In genomic region chr3:88771189-88771940, GRCm38 (mm10) we compare ENCODE assay signal across 8 mouse cellular contexts. TPM values are rescaled to one million over a fixed set of nuclear protein-coding genes. Genes with fewer than 3 reads are reported as not detected.
DNase-seq lines count a peak whose midpoint lies in the region; ATAC-seq and TF ChIP-seq lines count a peak whose summit lies in the region.
"Not testable (repeated sequence)": the region's sequence is repeated elsewhere in the genome, so short reads cannot be mapped to it uniquely, and the experiment has no call there.

No protein-coding gene starts in this region.

- not testable (repeated sequence) for H3K27me3 ChIP-seq in embryonic facial prominence, embryonic 11.5 days (ENCODE audit: control insufficient read depth, insufficient read depth, low read length); heart, adult 2 months (ENCODE audit: control insufficient read depth, insufficient read depth, low read length); intestine, embryonic 16.5 days (replicated peaks; ENCODE audit: control insufficient read depth, insufficient read depth, low read length)

- not testable (repeated sequence) for H3K4me1 ChIP-seq in embryonic facial prominence, embryonic 11.5 days (ENCODE audit: control insufficient read depth, insufficient read depth, low read length); heart, adult 2 months (ENCODE audit: control insufficient read depth, insufficient read depth, low read length); intestine, embryonic 16.5 days (ENCODE audit: control insufficient read depth, insufficient read depth, low read length)

- H3K79me2 ChIP-seq in heart, adult 2 months (replicated peaks; ENCODE audit: control insufficient read depth, insufficient read depth, low read length), result not testable (repeated sequence)

- intact Hi-C loops in heart, adult 2 months (cut with DNase I); left cerebral cortex, postnatal 14 days (cut with DNase I): not testable (repeated sequence)

- peak overlapping the region; percentile 35 for H3K4me2 ChIP-seq in embryonic facial prominence, embryonic 11.5 days (ENCODE audit: low read depth, low read length)
- H3K4me2 ChIP-seq in intestine, embryonic 16.5 days (ENCODE audit: low read depth, low read length), result peak overlapping the region; percentile 43

- peak; percentile 56 for DNase-seq in adrenal gland, postnatal 10 days
- DNase-seq in embryonic facial prominence, embryonic 11.5 days (ENCODE audit: low spot score), result peak; percentile 60
- DNase-seq in heart, adult 2 months, result peak; percentile 67 to 70
- DNase-seq in left cerebral cortex, postnatal 14 days (ENCODE audit: low spot score in 2 of 2), result peak; percentile 72 to 91
- DNase-seq in lung, postnatal 4 days, result peak; percentile 63 to 70
- peak; percentile 84 for DNase-seq in retina, embryonic 14.5 days (ENCODE audit: low spot score)
- DNase-seq in urinary bladder, adult 18-20 months (ENCODE audit: low spot score in 2 of 2), result peak; percentile 12 to 13

- not testable (repeated sequence) for TF ChIP-seq CTCF in heart, adult 2 months (IDR thresholded peaks at IDR 0.05)

- TF ChIP-seq EP300 in heart, adult 2 months (IDR thresholded peaks at IDR 0.05; ENCODE audit: insufficient read depth, low read depth, low read length), result not testable (repeated sequence)

- not testable (repeated sequence) for H3K36me3 ChIP-seq in embryonic facial prominence, embryonic 11.5 days (replicated peaks; ENCODE audit: control insufficient read depth, insufficient read depth, low read depth, low read length); heart, adult 2 months (ENCODE audit: control insufficient read depth, insufficient read depth, low read length); intestine, embryonic 16.5 days (ENCODE audit: control insufficient read depth, insufficient read depth, low read length)

- not testable (repeated sequence) for TF ChIP-seq POLR2A in heart, adult 2 months (IDR thresholded peaks at IDR 0.05; ENCODE audit: insufficient read depth, low read depth, low read length)

- H3K9me3 ChIP-seq in embryonic facial prominence, embryonic 11.5 days (replicated peaks; ENCODE audit: control insufficient read depth, low read length); intestine, embryonic 16.5 days (ENCODE audit: control insufficient read depth, low read length): not testable (repeated sequence)

- WGBS in embryonic facial prominence, embryonic 11.5 days, result 4% methylated on average over 16 of the region's 28 CpGs
- 4% methylated on average over 23 of the region's 28 CpGs for WGBS in heart, adult 2 months
- WGBS in intestine, embryonic 16.5 days, result 1% methylated on average over 15 of the region's 28 CpGs

- peak overlapping the region; percentile 47 for H3K9ac ChIP-seq in embryonic facial prominence, embryonic 11.5 days (replicated peaks; ENCODE audit: low read length)
- not testable (repeated sequence) for H3K9ac ChIP-seq in heart, adult 2 months (ENCODE audit: low read depth, low read length)
- 0 out of 2 replicates have a peak overlapping the region, but pooled peaks have one; percentile 37 for H3K9ac ChIP-seq in intestine, embryonic 16.5 days (ENCODE audit: low read depth, low read length)

- peak overlapping the region; percentile 18 for H3K4me3 ChIP-seq in embryonic facial prominence, embryonic 11.5 days (ENCODE audit: low read depth, low read length)
- H3K4me3 ChIP-seq in heart, adult 2 months, result peak overlapping the region; percentile 35; the same call in 1 of the 2 replicates
- peak overlapping the region; percentile 33 for H3K4me3 ChIP-seq in intestine, embryonic 16.5 days (ENCODE audit: low read length)

- ATAC-seq in embryonic facial prominence, embryonic 11.5 days (replicated peaks; ENCODE audit: insufficient number of reproducible peaks, low FRiP score, low TSS enrichment, low read depth), result peak; percentile 80
- ATAC-seq in intestine, embryonic 16.5 days, result peak; percentile 64

- peak overlapping the region; percentile 56; the same call in 1 of the 2 replicates for H3K27ac ChIP-seq in embryonic facial prominence, embryonic 11.5 days (replicated peaks; ENCODE audit: low read depth, low read length)
- H3K27ac ChIP-seq in heart, adult 2 months, result peak overlapping the region; percentile 73
- peak overlapping the region; percentile 23; the same call in 1 of the 2 replicates for H3K27ac ChIP-seq in intestine, embryonic 16.5 days (ENCODE audit: low read length)

RNA-seq across cellular contexts. Expression of gene Syt11, which starts 3.6 kb away (rescaled TPM):
- total RNA-seq in adrenal gland, postnatal 10 days (2021), result 10 to 100 TPM; 10.5 to 18.4 TPM
- polyA plus RNA-seq in embryonic facial prominence, embryonic 11.5 days (2014; fragmentation: Nextera tagmentation; extraction: Ambion mirVana), result 51.5 and 59.1 TPM in 2 replicates
- 1 to 10 TPM; 6.6 to 7.9 TPM for total RNA-seq in heart, adult 2 months (2021)
- 10.2 and 18.2 TPM in 2 replicates for polyA plus RNA-seq in heart, adult 2 months (2012; rRNA removed)
- 15.8 and 18.8 TPM in 2 replicates for polyA plus RNA-seq in intestine, embryonic 16.5 days (2015; fragmentation: Nextera tagmentation; extraction: Ambion mirVana)
- 100 to 1,000 TPM; 491 to 530 TPM for total RNA-seq in left cerebral cortex, postnatal 14 days (2021)

RNA-seq across cellular contexts. Expression of gene Rit1, which starts 54.7 kb away (rescaled TPM):
- total RNA-seq in adrenal gland, postnatal 10 days (2021), result 10 to 100 TPM; 39.0 to 44.9 TPM
- polyA plus RNA-seq in embryonic facial prominence, embryonic 11.5 days (2014; fragmentation: Nextera tagmentation; extraction: Ambion mirVana), result 41.4 and 41.7 TPM in 2 replicates
- total RNA-seq in heart, adult 2 months (2021), result 10 to 100 TPM; 57.0 to 66.6 TPM
- polyA plus RNA-seq in heart, adult 2 months (2012; rRNA removed), result 98.3 and 112 TPM in 2 replicates
- polyA plus RNA-seq in intestine, embryonic 16.5 days (2015; fragmentation: Nextera tagmentation; extraction: Ambion mirVana), result 48.9 and 50.3 TPM in 2 replicates
- total RNA-seq in left cerebral cortex, postnatal 14 days (2021), result 10 to 100 TPM; 45.5 to 47.8 TPM

Comparison
In these comparisons a context has a peak if more than half of its experiments do, and no peak if none do; other contexts are left out.
1. Peak in every context shown above with its lines: DNase-seq, ATAC-seq, H3K4me3 ChIP-seq and H3K27ac ChIP-seq.
2. DNase-seq: peak in every context shown above with its lines; median percentile 84 in retina, embryonic 14.5 days; 82 in left cerebral cortex, postnatal 14 days; 68 in heart, adult 2 months; 66 in lung, postnatal 4 days; 60 in embryonic facial prominence, embryonic 11.5 days; 56 in adrenal gland, postnatal 10 days; 12 in urinary bladder, adult 18-20 months.
3. H3K27ac ChIP-seq: peak in every context shown above with its lines; median percentile 73 in heart, adult 2 months; 56 in embryonic facial prominence, embryonic 11.5 days; 23 in intestine, embryonic 16.5 days.
4. RNA of gene Syt11, which starts 3.6 kb away (total RNA-seq): 491 to 530 TPM in left cerebral cortex, postnatal 14 days; 10.5 to 18.4 TPM in adrenal gland, postnatal 10 days and 6.6 to 7.9 TPM in heart, adult 2 months; every median in the first group is over 10 times any median in the second.